In the genomic region with DNA sequence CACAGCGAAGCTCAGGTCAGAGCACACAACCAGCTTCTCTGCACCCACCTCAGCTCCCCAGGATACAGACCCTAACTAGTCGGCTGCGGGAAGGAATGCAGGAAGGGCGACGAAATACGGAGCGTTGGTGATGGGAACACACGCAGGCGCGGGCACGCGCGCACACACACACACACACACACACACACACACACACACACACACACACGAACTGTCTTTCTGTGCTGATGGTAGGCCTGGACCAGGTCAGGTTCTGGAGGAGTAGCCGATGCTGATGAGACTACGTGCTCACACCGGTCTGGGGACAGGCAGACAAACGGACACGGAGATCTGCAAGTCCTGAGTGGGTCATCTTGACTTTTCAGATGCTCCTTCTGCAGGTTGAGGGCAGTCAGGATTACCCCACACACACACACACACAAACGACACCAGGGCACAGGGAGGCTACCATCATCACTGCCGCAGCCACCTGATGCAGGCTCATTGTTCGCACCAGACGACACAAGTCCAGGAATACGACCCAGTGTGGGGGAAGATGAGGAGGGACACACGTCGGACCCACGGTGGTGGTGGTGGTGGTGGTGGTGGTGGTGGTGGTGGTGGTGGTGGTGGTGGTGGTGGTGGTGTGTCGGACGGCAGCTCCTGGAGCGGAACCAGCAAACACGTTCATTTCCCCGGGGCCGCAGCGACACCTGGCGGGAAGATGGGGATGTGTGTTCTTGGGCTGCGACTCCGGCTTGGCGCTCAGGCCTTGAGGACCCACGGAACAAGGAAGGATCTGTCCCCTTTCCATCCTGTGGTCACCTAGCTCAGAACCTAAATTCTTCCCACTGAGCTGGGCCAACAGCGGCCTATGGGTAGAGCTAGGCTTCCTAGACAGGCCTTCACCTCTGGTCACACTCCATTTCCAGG, we compare ENCODE assay signal across 7 mouse cellular contexts. TPM values are rescaled to one million over a fixed set of nuclear protein-coding genes. Genes with fewer than 3 reads are reported as not detected.
DNase-seq lines count a peak whose midpoint lies in the region; ATAC-seq and TF ChIP-seq lines count a peak whose summit lies in the region.
"Not testable (repeated sequence)": the region's sequence is repeated elsewhere in the genome, so short reads cannot be mapped to it uniquely, and the experiment has no call there.

A gene (minus strand): TSS at position 160 of the 912 bp plus-strand sequence.

- H3K36me3 ChIP-seq in embryonic facial prominence, embryonic 11.5 days (replicated peaks; ENCODE audit: control insufficient read depth, insufficient read depth, low read depth, low read length); heart, adult 2 months (ENCODE audit: control insufficient read depth, insufficient read depth, low read length); midbrain, embryonic 13.5 days: not testable (repeated sequence)

- not testable (repeated sequence) for H3K4me2 ChIP-seq in embryonic facial prominence, embryonic 11.5 days (ENCODE audit: low read depth, low read length)
- peak within 1 kb of the TSS; percentile 46 for H3K4me2 ChIP-seq in midbrain, embryonic 13.5 days (replicated peaks)

- not testable (repeated sequence) for TF ChIP-seq POLR2A in heart, adult 2 months (IDR thresholded peaks at IDR 0.05; ENCODE audit: insufficient read depth, low read depth, low read length)

- H3K4me3 ChIP-seq in embryonic facial prominence, embryonic 11.5 days (ENCODE audit: low read depth, low read length); heart, adult 2 months: not testable (repeated sequence)
- peak within 1 kb of the TSS; percentile 25; the same call in 1 of the 2 replicates for H3K4me3 ChIP-seq in midbrain, embryonic 13.5 days (replicated peaks)

- DNase-seq in adrenal gland, postnatal 36 days: peak; percentile 88 to 91
- DNase-seq in embryonic facial prominence, embryonic 11.5 days (ENCODE audit: low spot score): peak; percentile 73
- DNase-seq in heart, adult 2 months: peak; percentile 82 to 90
- peak; percentile 88 for DNase-seq in kidney, adult 18-20 months
- peak; percentile 80 to 84 for DNase-seq in left cerebral cortex, postnatal 36 days (ENCODE audit: low spot score in 2 of 2)
- peak; percentile 48 to 78 for DNase-seq in spleen, adult 18-20 months

- not testable (repeated sequence) for TF ChIP-seq EP300 in heart, adult 2 months (IDR thresholded peaks at IDR 0.05; ENCODE audit: insufficient read depth, low read depth, low read length)

- not testable (repeated sequence) for H3K4me1 ChIP-seq in embryonic facial prominence, embryonic 11.5 days (ENCODE audit: control insufficient read depth, insufficient read depth, low read length); heart, adult 2 months (ENCODE audit: control insufficient read depth, insufficient read depth, low read length); midbrain, embryonic 13.5 days (replicated peaks)

- H3K27me3 ChIP-seq in embryonic facial prominence, embryonic 11.5 days (ENCODE audit: control insufficient read depth, insufficient read depth, low read length); heart, adult 2 months (ENCODE audit: control insufficient read depth, insufficient read depth, low read length); midbrain, embryonic 13.5 days: not testable (repeated sequence)

- not testable (repeated sequence) for H3K9ac ChIP-seq in embryonic facial prominence, embryonic 11.5 days (replicated peaks; ENCODE audit: low read length); heart, adult 2 months (ENCODE audit: low read depth, low read length); midbrain, embryonic 13.5 days (replicated peaks)

- intact Hi-C loops in heart, adult 2 months (cut with DNase I); left cerebral cortex, postnatal 36 days (cut with DNase I): not testable (repeated sequence)

- not testable (repeated sequence) for H3K79me2 ChIP-seq in heart, adult 2 months (replicated peaks; ENCODE audit: control insufficient read depth, insufficient read depth, low read length)

- peak; percentile 68 for TF ChIP-seq CTCF in heart, adult 2 months (IDR thresholded peaks at IDR 0.05)

- WGBS in embryonic facial prominence, embryonic 11.5 days: 12% methylated on average over 32 of the region's 40 CpGs
- 10% methylated on average over 35 of the region's 40 CpGs for WGBS in heart, adult 2 months
- 10% methylated on average over 35 of the region's 40 CpGs for WGBS in midbrain, embryonic 13.5 days

- H3K27ac ChIP-seq in embryonic facial prominence, embryonic 11.5 days (replicated peaks; ENCODE audit: low read depth, low read length); heart, adult 2 months; midbrain, embryonic 13.5 days: not testable (repeated sequence)

- not testable (repeated sequence) for H3K9me3 ChIP-seq in embryonic facial prominence, embryonic 11.5 days (replicated peaks; ENCODE audit: control insufficient read depth, low read length); midbrain, embryonic 13.5 days

- not testable (repeated sequence) for ATAC-seq in embryonic facial prominence, embryonic 11.5 days (replicated peaks; ENCODE audit: insufficient number of reproducible peaks, low FRiP score, low TSS enrichment, low read depth); midbrain, embryonic 13.5 days

RNA-seq across cellular contexts. Expression of the gene that starts here (rescaled TPM):
- total RNA-seq in adrenal gland, postnatal 36 days (2021): 10 to 100 TPM; 39.3 to 40.3 TPM
- 8.8 and 9.8 TPM in 2 replicates for polyA plus RNA-seq in embryonic facial prominence, embryonic 11.5 days (2014; fragmentation: Nextera tagmentation; extraction: Ambion mirVana)
- 1 to 10 TPM; 4.1 to 5.4 TPM for total RNA-seq in heart, adult 2 months (2021)
- 8.5 and 11.4 TPM in 2 replicates for polyA plus RNA-seq in heart, adult 2 months (2012; rRNA removed)
- total RNA-seq in left cerebral cortex, postnatal 36 days (2021): 100 to 1,000 TPM; 106 to 115 TPM
- 27.6 and 32.7 TPM in 2 replicates for polyA plus RNA-seq in midbrain, embryonic 13.5 days (2015; fragmentation: Nextera tagmentation; extraction: Ambion mirVana)

Comparison
In these comparisons a context has a peak if more than half of its experiments do, and no peak if none do; other contexts are left out.
1. RNA of the gene that starts here (total RNA-seq): 106 to 115 TPM in left cerebral cortex, postnatal 36 days and 39.3 to 40.3 TPM in adrenal gland, postnatal 36 days; 4.1 to 5.4 TPM in heart, adult 2 months; every median in the first group is over 4 times any median in the second.
2. Peak in every context shown above with its lines, with median percentiles within 50 percentile points of each other: DNase-seq.